Mouse (Mus musculus) thymus, postnatal 36 days (tissue): ENCODE data around the gene Ndrg3.

ENCODE experiments used
- DNase-seq, 2 experiments: peaks; one replicate each; pipeline ENCODE4 v3.0.0; 2022; ENCODE audit warnings: mixed read lengths in 2 of 2

The Ndrg3 gene

DNA sequence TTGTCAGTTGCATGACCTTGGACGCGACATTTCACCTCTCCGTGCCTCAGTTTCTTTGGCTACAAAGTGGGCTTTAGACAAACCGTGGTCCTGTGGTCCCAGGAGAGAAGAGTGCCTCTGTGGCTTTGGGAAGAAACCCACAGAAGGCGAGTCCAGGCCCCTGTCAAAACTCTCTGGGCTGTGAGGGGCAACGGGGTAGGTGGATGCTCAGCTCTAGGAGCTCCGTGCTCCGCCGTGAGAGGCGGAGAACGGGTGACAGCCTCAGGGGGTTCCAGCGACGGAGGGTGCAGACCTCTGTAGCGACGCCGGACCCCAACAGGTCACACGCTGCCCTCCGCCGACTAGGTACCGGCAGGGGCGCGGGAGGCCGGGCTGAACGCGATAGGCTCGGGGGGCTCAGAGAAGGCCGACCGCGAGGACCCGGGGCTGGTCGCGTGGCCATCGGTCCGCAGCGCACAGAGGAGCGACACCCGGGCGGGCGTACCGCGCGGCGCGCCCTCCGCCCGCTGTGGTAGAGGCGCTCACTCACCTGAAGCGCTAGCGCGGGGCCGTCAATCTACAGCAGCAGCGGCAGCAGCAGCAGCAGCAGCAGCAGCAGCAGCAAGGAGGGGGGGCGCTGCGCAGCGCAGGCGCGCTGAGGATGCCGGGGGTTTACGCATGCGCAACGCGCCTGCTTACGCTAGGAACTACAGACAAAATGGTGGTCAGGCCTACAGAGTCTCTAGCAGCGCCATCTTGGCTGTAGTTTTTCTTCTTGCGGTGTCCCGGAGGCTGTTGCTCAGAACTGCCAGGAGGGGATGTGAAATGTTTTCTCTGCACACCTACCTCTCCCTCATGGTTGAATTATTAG lies at the start of gene Ndrg3:
Ndrg3 (minus strand) TSS at position 587 of the 850 bp plus-strand sequence.
- peak; percentile 97 to 98 for DNase-seq

DNA sequence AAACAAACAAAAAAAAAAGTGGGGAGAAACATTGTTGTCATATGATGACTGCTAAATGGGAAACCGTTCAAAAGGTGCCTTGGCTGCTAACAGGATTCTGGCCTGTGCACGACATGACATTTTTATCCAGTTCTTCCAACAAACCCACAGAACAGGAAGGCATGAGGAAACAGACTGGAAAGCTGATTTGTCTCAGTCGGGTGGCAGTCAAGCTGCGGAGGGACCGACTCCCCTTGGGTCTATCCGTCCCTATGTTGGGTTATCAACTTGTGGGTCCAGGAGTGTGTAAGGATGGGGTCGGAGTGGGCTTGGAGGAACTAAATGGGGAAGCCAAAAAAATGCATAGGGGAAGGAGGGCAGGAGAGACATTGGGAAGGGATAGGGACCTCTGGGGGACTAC lies 49.6 kb upstream of the Ndrg3 start:
- DNase-seq, result no peak

DNA sequence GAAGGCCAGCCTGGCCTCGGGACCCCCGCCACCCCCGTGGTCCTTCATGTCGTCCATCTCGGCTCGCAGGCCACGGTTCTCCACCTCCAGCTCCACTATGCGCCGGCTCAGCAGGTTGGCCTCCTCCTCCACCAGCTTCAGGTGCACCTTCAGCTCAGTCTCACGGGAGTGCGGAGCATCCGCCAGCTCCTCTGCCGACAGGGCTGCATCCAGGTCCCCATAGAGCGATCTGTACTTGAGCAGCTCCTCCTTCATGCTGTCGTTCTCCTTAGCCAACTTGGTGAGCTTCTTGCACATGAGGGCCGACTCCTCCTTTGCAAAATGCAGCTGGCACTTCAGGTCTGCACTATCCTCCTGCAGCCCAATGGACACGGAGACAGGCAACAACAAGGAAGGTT lies 48.8 kb upstream of the Ndrg3 start:
- DNase-seq, result no peak

DNA sequence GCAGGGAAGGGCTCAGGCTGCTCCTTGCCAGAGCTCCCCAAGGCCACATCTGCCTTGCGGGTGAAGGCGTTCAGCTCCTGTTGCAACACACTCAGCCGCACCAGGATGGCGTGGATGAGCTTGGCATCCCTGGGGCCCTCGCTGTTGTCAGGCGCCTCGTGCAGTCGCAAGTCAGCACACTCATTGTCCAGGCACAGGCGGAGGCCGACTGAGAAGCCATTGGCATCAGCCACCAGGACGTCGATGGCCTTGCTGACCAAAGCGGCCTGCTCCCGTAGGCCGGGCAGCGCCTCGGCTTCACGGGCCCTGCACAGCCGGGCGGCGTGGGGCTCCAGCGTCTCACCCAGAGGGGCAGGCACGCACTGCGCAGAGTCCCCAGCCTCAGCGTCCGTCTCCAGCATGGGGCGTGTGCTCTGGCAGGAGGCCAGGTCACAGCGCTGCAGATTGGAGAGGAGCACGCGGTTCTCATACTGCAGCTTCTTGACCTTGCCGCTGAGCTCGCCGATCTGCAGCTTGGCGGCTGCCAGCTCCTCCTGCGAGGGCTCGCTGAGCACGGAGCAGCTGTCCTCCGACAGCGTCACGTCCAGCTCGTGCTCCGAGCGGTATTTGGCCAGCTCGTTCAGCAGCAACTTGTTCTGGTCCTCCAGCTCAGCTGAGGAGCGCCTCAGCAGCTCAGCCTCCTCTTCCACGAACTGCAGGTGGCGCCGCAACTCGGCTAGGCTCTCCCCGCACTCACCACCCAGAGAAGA lies 48.2 kb upstream of the Ndrg3 start:
- DNase-seq, result no peak

DNA sequence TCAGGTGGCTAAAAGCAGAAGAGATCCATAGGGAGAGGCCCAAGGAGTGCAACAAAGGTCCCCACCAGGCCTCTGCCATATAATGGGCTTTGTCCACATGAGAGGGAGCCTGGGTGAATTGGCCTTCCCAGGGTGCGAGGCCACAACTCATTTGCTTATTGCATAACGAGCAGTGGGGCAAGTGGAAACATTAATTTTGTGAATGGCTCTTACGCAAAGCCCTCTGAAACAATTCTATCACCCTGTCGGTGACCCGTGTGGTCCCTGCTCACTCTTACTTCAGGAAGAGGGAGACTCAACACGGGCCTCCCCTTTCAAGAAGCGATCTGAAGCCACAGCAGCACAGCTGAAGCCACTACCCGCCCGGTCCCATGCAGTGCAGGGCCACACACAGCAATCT lies 45.4 kb upstream of the Ndrg3 start:
- no peak for DNase-seq

DNA sequence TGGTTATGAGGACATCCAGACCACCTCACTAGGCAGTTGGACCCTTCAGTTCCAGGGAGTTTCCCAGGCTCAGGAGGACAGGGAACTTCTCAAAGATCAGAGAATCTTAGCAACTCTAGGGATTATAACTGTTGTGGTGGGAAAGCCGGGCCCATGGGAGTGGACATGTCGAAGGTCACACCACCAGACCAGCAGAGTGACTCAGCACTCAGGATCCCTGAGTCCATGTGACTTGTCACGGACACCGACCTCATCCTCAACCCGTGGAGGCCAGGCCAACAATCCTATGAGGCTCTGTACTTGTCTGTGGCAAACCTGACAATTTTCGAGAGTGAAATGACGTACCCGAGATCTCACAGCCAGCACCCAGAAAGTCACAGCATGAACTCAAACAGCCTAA lies 44.5 kb upstream of the Ndrg3 start:
- no peak for DNase-seq

- no peak for DNase-seq
These were observed 43.5 kb upstream of the Ndrg3 start for GRCm38 (mm10) chr2:157035371-157035770.

DNA sequence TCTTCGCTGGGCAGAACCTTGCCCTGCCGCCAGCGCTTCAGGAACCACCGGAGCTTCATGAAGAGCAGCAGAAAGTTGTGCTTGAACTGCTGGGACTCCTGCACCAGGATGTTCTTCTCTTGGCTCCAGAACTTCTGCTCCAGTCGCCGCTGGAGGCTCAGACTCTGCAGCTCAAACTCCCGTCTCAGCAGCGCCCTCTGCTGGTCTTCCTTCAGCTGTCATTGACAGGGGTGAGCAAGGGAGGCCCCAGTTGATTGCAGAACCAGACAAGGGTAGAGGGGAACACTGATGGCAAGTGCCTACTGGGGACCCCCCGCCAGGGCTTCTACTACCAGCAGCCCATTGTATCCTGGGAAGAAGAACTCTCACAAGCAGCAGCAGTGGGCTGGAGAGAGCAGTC lies 38.9 kb upstream of the Ndrg3 start:
- DNase-seq, result peak; percentile 76 to 80

GRCm38 (mm10) chr2:157028261-157028660 lies 36.4 kb upstream of the Ndrg3 start:
- DNase-seq, result no peak

DNA sequence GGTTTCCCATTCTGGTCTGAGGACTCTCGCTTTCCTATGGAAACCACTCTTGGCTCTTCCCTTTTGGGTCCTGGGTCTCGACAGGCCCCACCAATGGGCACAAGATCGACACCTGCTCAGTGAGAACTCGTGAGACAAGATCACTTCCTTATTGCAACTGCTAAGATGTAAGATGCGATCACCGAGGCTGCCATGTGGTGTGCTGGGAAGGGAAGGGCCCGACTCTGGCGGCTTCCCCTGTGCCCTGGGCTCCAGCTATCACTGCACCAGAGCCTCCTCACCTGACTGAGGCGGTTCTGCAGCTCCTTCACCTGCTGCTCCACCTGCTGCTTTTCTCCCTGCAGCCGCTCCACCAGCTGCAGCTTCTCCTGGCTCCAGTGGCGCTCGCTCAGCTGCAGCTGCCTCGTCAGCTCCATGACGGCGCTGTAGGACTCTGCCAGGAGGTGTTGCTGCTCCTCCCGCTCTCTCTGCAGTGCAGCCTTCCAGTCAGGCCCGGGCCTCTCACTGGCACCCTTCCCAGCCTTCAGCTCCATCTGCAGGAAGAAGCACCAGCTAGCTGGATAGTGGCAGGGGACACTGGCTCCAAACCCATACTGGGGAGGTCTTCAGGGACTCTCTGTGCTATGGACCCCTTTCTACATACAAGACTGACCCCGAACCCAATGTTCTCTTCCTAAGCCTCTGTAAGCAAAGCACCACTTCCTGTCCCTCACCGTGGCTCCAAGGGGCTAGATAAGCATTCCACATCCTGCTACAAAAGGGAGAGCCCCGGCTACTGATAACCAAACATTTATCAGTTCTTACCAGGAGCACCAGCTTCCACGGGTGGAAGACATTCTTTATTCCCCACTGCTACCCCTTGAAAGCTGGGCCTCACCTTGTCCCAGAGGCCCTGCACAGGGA lies 35.5 kb upstream of the Ndrg3 start:
- no peak for DNase-seq

DNA sequence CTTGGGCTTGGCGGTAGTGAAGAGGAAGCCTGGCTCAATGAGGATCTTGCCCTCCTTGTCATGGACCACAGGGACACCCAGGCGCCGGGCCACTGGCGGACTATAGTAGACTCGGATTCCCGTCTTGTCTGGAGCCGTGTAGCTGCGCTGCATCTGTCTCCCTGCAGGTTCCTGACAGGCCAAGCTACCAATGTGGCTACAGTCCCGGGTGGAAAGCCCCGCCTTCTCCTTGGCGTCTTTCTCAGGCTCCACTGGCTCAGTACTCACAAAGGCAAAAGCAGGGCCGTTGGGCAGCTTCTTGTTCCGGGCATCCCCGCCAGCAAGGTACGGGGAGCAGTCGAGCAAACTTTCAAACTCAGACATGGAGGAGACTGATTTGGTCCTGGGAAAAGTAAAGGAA lies 29.3 kb upstream of the Ndrg3 start:
- no peak for DNase-seq

GRCm38 (mm10) chr2:157019228-157019627 lies 27.4 kb upstream of the Ndrg3 start:
- DNase-seq, result no peak

GRCm38 (mm10) chr2:157016529-157017270 lies 24.8 kb upstream of the Ndrg3 start:
- DNase-seq, result no peak

DNA sequence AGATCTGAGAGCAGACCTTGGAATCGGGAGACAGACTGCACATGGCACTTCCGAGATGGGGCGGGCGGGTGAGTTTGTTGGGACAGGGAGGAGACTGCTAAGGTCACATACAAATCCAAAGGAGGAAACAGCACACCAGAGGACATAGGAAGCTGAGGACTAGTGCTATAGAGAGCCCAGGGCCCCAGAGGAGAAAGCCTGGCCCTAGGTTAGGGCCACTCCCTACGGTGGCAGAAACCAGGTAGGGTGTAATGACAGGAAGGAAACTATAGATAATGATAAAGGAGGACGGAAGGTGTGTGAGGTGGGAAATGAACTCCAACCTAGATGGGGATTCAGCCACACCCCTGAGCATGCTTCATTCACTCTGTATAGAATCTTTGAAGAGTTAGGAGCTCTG lies 20.5 kb upstream of the Ndrg3 start:
- no peak for DNase-seq

DNA sequence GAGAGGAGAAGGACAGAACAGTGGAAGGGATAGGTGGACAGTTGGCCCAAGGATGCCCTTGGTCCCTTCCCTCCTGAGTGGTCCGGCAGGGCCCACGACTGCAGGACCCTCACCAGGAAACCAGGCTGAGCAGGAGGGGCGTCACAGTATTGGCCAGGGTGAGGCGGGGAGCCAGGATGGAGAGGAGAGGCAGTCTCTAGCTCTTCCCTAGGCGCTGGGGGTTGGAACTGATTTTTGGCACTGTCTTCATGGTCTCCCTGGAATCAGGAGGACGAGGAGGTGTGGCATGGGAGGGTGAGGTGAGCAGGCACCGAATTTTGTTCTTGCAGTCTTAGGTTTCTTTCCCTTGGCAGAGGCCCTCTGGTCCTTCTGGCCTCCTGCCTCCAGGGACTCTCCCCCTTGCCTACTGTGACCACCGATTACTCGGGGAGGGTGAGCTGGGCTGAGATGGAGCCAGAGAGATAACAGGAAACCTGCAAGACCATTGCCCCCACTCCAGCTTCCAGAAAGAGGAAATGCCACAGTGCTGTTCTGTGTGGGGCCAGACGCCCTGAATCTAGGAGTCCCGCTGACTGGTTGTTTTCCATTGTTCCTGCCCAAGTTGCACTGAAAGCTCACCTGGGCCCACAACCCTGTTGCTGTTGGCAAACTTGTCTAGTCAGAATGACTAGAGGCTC lies 18.9 kb upstream of the Ndrg3 start:
- no peak for DNase-seq

GRCm38 (mm10) chr2:157010121-157010520 lies 18.3 kb upstream of the Ndrg3 start:
- DNase-seq, result no peak

DNA sequence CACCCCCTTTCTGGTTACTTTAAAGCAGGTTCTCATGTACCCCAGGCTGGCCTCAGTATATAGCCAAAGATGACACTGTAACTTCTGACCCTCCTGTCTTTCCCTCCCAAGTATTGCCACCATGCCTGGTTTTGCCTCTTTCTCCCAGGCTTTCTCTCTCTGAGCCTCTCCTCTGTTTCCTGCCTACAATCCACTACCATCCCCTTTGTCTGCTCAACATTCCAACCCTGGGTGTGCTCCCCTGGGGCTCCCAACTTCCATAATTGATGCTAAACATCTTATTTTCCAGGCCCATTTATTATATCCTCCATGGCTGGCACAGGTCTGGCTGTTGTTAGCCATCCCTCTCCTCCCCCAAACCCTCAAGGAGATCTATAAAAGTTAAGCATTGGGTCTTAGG lies 16.7 kb upstream of the Ndrg3 start:
- no peak for DNase-seq

GRCm38 (mm10) chr2:157007234-157007596 lies 15.4 kb upstream of the Ndrg3 start:
- no peak for DNase-seq

- peak; percentile 86 to 87 for DNase-seq
These were observed 14.8 kb upstream of the Ndrg3 start, which contains the start of gene Dsn1 for GRCm38 (mm10) chr2:157006511-157007233. Dsn1 (minus strand) TSS chr2:157007154.

DNA sequence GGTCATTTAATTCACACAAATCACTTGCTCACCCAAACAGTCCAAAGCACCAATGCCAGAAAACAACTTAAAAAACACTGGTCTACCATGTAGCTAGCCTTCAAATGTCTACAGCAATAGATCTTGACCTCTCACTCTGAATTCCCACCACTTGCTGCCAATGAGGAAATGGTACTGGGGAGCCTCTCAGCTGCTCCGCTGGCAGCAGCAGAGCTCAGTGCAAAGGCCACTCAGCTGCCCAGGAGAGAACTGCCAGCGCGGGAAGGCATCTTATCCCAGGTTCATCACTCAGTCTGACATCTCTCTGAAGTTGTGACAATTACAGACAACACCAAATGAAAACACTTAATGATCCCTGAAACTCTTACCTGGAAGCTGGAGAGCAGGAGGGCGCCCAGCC lies 10.5 kb upstream of the Ndrg3 start:
- DNase-seq, result no peak

DNA sequence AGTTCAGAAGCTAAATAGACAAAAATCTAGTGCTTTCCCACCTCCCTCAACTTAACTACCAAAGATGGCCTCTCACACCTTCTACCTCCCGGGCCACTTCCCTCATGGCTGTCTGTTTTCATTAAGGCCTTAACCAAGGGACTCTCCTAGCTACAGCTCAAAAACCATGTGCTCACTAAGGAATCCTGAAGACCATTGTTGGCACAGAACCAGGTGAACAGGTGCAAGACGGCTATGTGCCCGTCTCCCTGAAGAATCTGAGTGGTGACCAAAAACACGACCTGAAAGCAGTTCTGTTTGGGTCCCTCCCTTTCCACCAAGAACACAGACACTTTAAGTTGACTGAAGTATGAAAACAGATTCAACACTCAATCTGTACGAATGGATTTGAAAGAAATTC lies 6.4 kb upstream of the Ndrg3 start:
- no peak for DNase-seq
